Mouse (Mus musculus): Measurements from ENCODE around the gene Mfsd4a. TPM values are rescaled to one million over a fixed set of nuclear protein-coding genes. Genes with fewer than 3 reads are reported as not detected.
A peak's percentile ranks its signal among the peaks of the same experiment; 100 is the strongest.

The Mfsd4a gene
- total RNA-seq, 2 experiments from 2014 or later: 86.2 to 87.4 TPM

GRCm38 (mm10) chr1:132075576-132075975, 7.7 kb upstream of the Mfsd4a start:
- DNase-seq (ENCODE audit: low spot score in 2 of 2): no peak
- intact Hi-C loops (cut with DNase I): no loop called here

GRCm38 (mm10) chr1:132070659-132071058, 2.8 kb upstream of the Mfsd4a start:
- intact Hi-C loops (cut with DNase I): no loop called here
- no peak for DNase-seq (ENCODE audit: low spot score in 2 of 2)

- intact Hi-C loops (cut with DNase I): no loop called here
- DNase-seq (ENCODE audit: low spot score in 2 of 2): peak in 1 of 2 experiments; percentile 17
These were observed 1.6 kb upstream of the Mfsd4a start for GRCm38 (mm10) chr1:132069436-132069835.

- intact Hi-C loops (cut with DNase I): no loop called here
These were observed 2.2 kb downstream of the Mfsd4a start for GRCm38 (mm10) chr1:132065475-132066172.

GRCm38 (mm10) chr1:132065001-132065400, 2.9 kb downstream of the Mfsd4a start:
- intact Hi-C loops (cut with DNase I): no loop called here
- peak; percentile 25 to 44 for DNase-seq (ENCODE audit: low spot score in 2 of 2)

More at GRCm38 (mm10) chr1:132065475-132066172, 2.2 kb downstream of the Mfsd4a start:
- peak; percentile 31 to 54 for DNase-seq (ENCODE audit: low spot score in 2 of 2)

- intact Hi-C loops (cut with DNase I): no loop called here
- no peak for DNase-seq (ENCODE audit: low spot score in 2 of 2)
These were observed 4.8 kb downstream of the Mfsd4a start for GRCm38 (mm10) chr1:132063096-132063495.

- intact Hi-C loops (cut with DNase I): no loop called here
- no peak for DNase-seq (ENCODE audit: low spot score in 2 of 2)
These were observed 5.9 kb downstream of the Mfsd4a start for GRCm38 (mm10) chr1:132061750-132062541.

GRCm38 (mm10) chr1:132060036-132060769, 7.7 kb downstream of the Mfsd4a start:
- intact Hi-C loops (cut with DNase I): no loop called here
- no peak for DNase-seq (ENCODE audit: low spot score in 2 of 2)

- intact Hi-C loops (cut with DNase I): no loop called here
- DNase-seq (ENCODE audit: low spot score in 2 of 2): no peak
These were observed 9.3 kb downstream of the Mfsd4a start for GRCm38 (mm10) chr1:132058558-132058957.

GRCm38 (mm10) chr1:132055054-132055664, 12.7 kb downstream of the Mfsd4a start:
- intact Hi-C loops (cut with DNase I): no loop called here

GRCm38 (mm10) chr1:132054387-132054786, 13.5 kb downstream of the Mfsd4a start:
- DNase-seq (ENCODE audit: low spot score in 2 of 2): no peak
- intact Hi-C loops (cut with DNase I): no loop called here

More at GRCm38 (mm10) chr1:132055054-132055664, 12.7 kb downstream of the Mfsd4a start:
- DNase-seq (ENCODE audit: low spot score in 2 of 2): no peak

GRCm38 (mm10) chr1:132051746-132052145, 16.1 kb downstream of the Mfsd4a start:
- intact Hi-C loops (cut with DNase I): no loop called here
- DNase-seq (ENCODE audit: low spot score in 2 of 2): no peak

- peak in 1 of 2 experiments; percentile 72 for DNase-seq (ENCODE audit: low spot score in 2 of 2)
- intact Hi-C loops (cut with DNase I): loop anchor here (2.0 kb wide), 1 partner anchor 51 kb away; no protein-coding TSS in a partner anchor
These were observed 21.6 kb downstream of the Mfsd4a start for GRCm38 (mm10) chr1:132046143-132046735.

GRCm38 (mm10) chr1:132043759-132044158, 24.1 kb downstream of the Mfsd4a start:
- intact Hi-C loops (cut with DNase I): loop anchor here (5.0 kb wide), 1 partner anchor 36 kb away; the partner anchor contains the start of gene Elk4
- DNase-seq (ENCODE audit: low spot score in 2 of 2): peak; percentile 51 to 70

- no peak for DNase-seq (ENCODE audit: low spot score in 2 of 2)
- intact Hi-C loops (cut with DNase I): loop anchor here (5.0 kb wide), 1 partner anchor 33 kb away; the partner anchor contains the start of gene Elk4
These were observed 27.7 kb downstream of the Mfsd4a start for GRCm38 (mm10) chr1:132040201-132040621.

- no peak for DNase-seq (ENCODE audit: low spot score in 2 of 2)
- intact Hi-C loops (cut with DNase I): loop anchor here (10.0 kb wide), 1 partner anchor 104 kb away; no protein-coding TSS in a partner anchor
These were observed 29.1 kb downstream of the Mfsd4a start for GRCm38 (mm10) chr1:132038753-132039152.

GRCm38 (mm10) chr1:132037746-132038145, 30.1 kb downstream of the Mfsd4a start:
- no peak for DNase-seq (ENCODE audit: low spot score in 2 of 2)
- intact Hi-C loops (cut with DNase I): loop anchor here (10.0 kb wide), 1 partner anchor 103 kb away; no protein-coding TSS in a partner anchor

GRCm38 (mm10) chr1:132032172-132032571, 35.7 kb downstream of the Mfsd4a start:
- intact Hi-C loops (cut with DNase I): loop anchor here (10.0 kb wide), 1 partner anchor 97 kb away; no protein-coding TSS in a partner anchor
- no peak for DNase-seq (ENCODE audit: low spot score in 2 of 2)

- DNase-seq (ENCODE audit: low spot score in 2 of 2): no peak
- intact Hi-C loops (cut with DNase I): loop anchor here (10.0 kb wide), 1 partner anchor 96 kb away; no protein-coding TSS in a partner anchor
These were observed 37.3 kb downstream of the Mfsd4a start for GRCm38 (mm10) chr1:132030574-132030973.

Measured in left cerebral cortex, postnatal 14 days (tissue).